ENCODE assay signal across 15 mouse cellular contexts in the genomic region with DNA sequence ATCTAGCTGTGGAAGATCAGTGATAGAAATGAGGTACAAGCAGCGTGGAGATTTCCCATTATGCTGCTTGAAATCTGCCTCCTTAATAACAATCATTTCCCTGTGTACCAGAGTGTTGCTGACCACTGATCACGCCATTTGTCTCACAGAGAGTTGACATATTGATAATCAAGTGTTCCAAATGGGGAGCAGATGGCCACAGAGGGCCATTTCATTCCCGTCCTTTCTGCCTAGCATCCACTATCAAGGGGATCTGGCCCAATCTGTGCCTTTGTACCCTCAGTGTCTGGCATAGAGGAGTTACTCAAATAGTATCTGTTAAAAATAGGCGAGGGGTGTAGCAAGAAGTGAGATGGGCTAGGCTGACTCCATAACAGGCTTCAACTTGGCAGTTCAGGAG.
"Had no signal": no experiment of that assay in that cellular context is flagged by ENCODE, and none has a peak within 500 bp of the region (broad histone marks: within the 10 kb centered on the region; RNA-seq: fewer than 3 reads in every experiment).

No protein-coding gene starts in this region.

- DNase-seq: kidney, adult 9 months; kidney, postnatal 36 days; left cerebral cortex, postnatal 4 days; lung, adult 2 months; lung, postnatal 36 days; right cerebral cortex, postnatal 14 days; thymus, adult 2 months; thymus, postnatal 25 days had no signal

- H3K4me1 ChIP-seq: liver, embryonic 15.5 days; stomach, embryonic 15.5 days had no signal

- H3K4me3 ChIP-seq: layer of hippocampus, adult 2 months; liver, embryonic 15.5 days; midbrain, embryonic 15.5 days; stomach, embryonic 15.5 days had no signal

- H3K36me3 ChIP-seq: liver, embryonic 15.5 days; midbrain, embryonic 15.5 days; stomach, embryonic 15.5 days had no signal

- H3K27me3 ChIP-seq: liver, embryonic 15.5 days; midbrain, embryonic 15.5 days; stomach, embryonic 15.5 days had no signal

- H3K27ac ChIP-seq: kidney, postnatal 0 days; layer of hippocampus, adult 2 months; liver, embryonic 15.5 days; midbrain, embryonic 15.5 days; stomach, embryonic 15.5 days had no signal

- H3K4me2 ChIP-seq: liver, embryonic 11.5 days; liver, embryonic 15.5 days; midbrain, embryonic 15.5 days; stomach, embryonic 15.5 days had no signal

- H3K9ac ChIP-seq: liver, embryonic 15.5 days; midbrain, embryonic 15.5 days; stomach, embryonic 15.5 days had no signal

- ATAC-seq: lung, postnatal 0 days; midbrain, embryonic 15.5 days had no signal

- H3K9me3 ChIP-seq: liver, embryonic 15.5 days; midbrain, embryonic 15.5 days; stomach, embryonic 15.5 days had no signal
